In genomic region chr9:10269342-10269741, GRCm38 (mm10) we compare ENCODE assay signal across 10 mouse cellular contexts.
A peak's percentile ranks its signal among the peaks of the same experiment; 100 is the strongest.
DNase-seq lines count a peak whose midpoint lies in the region; ATAC-seq lines count a peak whose summit lies in the region.
"Had no signal": no experiment of that assay in that cellular context is flagged by ENCODE, and none has a peak within 500 bp of the region (broad histone marks: within the 10 kb centered on the region; RNA-seq: fewer than 3 reads in every experiment).

No protein-coding gene starts in this region.

- H3K4me2 ChIP-seq in midbrain, embryonic 15.5 days, result no peak overlapping the region

- DNase-seq in embryo, embryonic 11.5 days (ENCODE audit: low read depth, low spot score), result peak; percentile 5
- DNase-seq in forelimb bud, embryonic 11.5 days (ENCODE audit: low read depth, low spot score), result peak; percentile 65
- peak; percentile 17 to 81 for DNase-seq in layer of hippocampus, postnatal 14 days (ENCODE audit: low spot score in 2 of 2)
- no peak for DNase-seq in lung, adult 18-20 months
- DNase-seq in kidney, postnatal 10 days, result no peak
- DNase-seq in yolk sac, embryonic 10.5 days (ENCODE audit: low spot score), result no peak
- DNase-seq: lung, adult 2 months; thymus, postnatal 14 days had no signal

- no peaks in the 10 kb centered on the region for H3K27me3 ChIP-seq in midbrain, embryonic 15.5 days (replicated peaks)

- no peak overlapping the region for H3K9ac ChIP-seq in midbrain, embryonic 15.5 days

- ATAC-seq in midbrain, embryonic 15.5 days (replicated peaks), result peak; percentile 95
- ATAC-seq: intestine, postnatal 0 days had no signal

- WGBS in midbrain, embryonic 15.5 days, result 7% methylated on average over 2 of the region's 2 CpGs

- H3K9me3 ChIP-seq in midbrain, embryonic 15.5 days, result no peaks in the 10 kb centered on the region

- H3K4me1 ChIP-seq in midbrain, embryonic 15.5 days, result no peaks in the 10 kb centered on the region

- H3K27ac ChIP-seq in midbrain, embryonic 15.5 days, result peak overlapping the region; percentile 15; the same call in 1 of the 2 replicates

- H3K4me3 ChIP-seq in midbrain, embryonic 15.5 days, result no peak overlapping the region

- H3K36me3 ChIP-seq in midbrain, embryonic 15.5 days (replicated peaks), result no peaks in the 10 kb centered on the region

Comparison
In these comparisons a context has a peak if more than half of its experiments do, and no peak if none do; other contexts are left out.
1. DNase-seq: peak in embryo, embryonic 11.5 days (single experiment), forelimb bud, embryonic 11.5 days (single experiment) and layer of hippocampus, postnatal 14 days (2 of 2); none in lung, adult 18-20 months (0 of 2), kidney, postnatal 10 days (single experiment) and yolk sac, embryonic 10.5 days (single experiment).